Mouse (Mus musculus): Measurements from ENCODE around the gene Zmynd10. TPM values are rescaled to one million over a fixed set of nuclear protein-coding genes. Genes with fewer than 3 reads are reported as not detected.

Zmynd10 gene
- polyA plus RNA-seq, 1 experiment, result 52.6 TPM

GRCm38 (mm10) chr9:107567702-107568319 lies 20.7 kb downstream of the Zmynd10 start, which contains the start of gene Hyal2:
Hyal2 (plus strand) TSS chr9:107567945.
- peak; percentile 94 for DNase-seq
- H3K27ac ChIP-seq (ENCODE audit: insufficient read depth, low read depth, low read length), result peak within 1 kb of the TSS; percentile 99
- TF ChIP-seq CTCF (conservative IDR thresholded peaks at IDR 0.05; ENCODE audit: insufficient read depth, insufficient read length, low read depth, low read length) (no peak), POLR2A (IDR thresholded peaks at IDR 0.05; ENCODE audit: low read depth, low read length) (peak; percentile 87)
- H3K4me3 ChIP-seq (ENCODE audit: insufficient read depth, low read depth, low read length), result peak within 1 kb of the TSS; percentile 81
- H3K4me1 ChIP-seq (ENCODE audit: control insufficient read depth, insufficient read depth, low read length), result peaks cover 40% of the 10 kb centered on the region; the same call in 1 of the 2 replicates
- WGBS, result 19% methylated on average over 18 of the region's 18 CpGs
- H3K36me3 ChIP-seq (ENCODE audit: control insufficient read depth, insufficient read depth, low read length), result no peaks in the 10 kb centered on the region; the same call in 1 of the 2 replicates
- H3K27me3 ChIP-seq (replicated peaks; ENCODE audit: control insufficient read depth, insufficient read depth, low read length), result no peaks in the 10 kb centered on the region

GRCm38 (mm10) chr9:107568331-107569261 lies 21.5 kb downstream of the Zmynd10 start:
- H3K27ac ChIP-seq (ENCODE audit: insufficient read depth, low read depth, low read length), result peak overlapping the region; percentile 99
- no peaks in the 10 kb centered on the region for H3K27me3 ChIP-seq (replicated peaks; ENCODE audit: control insufficient read depth, insufficient read depth, low read length)
- peak; percentile 94 for DNase-seq
- H3K4me3 ChIP-seq (ENCODE audit: insufficient read depth, low read depth, low read length), result peak overlapping the region; percentile 81
- H3K36me3 ChIP-seq (ENCODE audit: control insufficient read depth, insufficient read depth, low read length), result no peaks in the 10 kb centered on the region; the same call in 1 of the 2 replicates
- no peak for TF ChIP-seq POLR2A (IDR thresholded peaks at IDR 0.05; ENCODE audit: low read depth, low read length)
- TF ChIP-seq CTCF (conservative IDR thresholded peaks at IDR 0.05; ENCODE audit: insufficient read depth, insufficient read length, low read depth, low read length), result no peak
- WGBS, result under 1% methylated on average over 41 of the region's 41 CpGs
- H3K4me1 ChIP-seq (ENCODE audit: control insufficient read depth, insufficient read depth, low read length), result peaks cover 40% of the 10 kb centered on the region; the same call in 1 of the 2 replicates

- TF ChIP-seq CTCF (conservative IDR thresholded peaks at IDR 0.05; ENCODE audit: insufficient read depth, insufficient read length, low read depth, low read length) (no peak), POLR2A (IDR thresholded peaks at IDR 0.05; ENCODE audit: low read depth, low read length) (no peak)
- DNase-seq, result no peak
- 2% methylated on average over 23 of the region's 23 CpGs for WGBS
- peak overlapping the region; percentile 99 for H3K27ac ChIP-seq (ENCODE audit: insufficient read depth, low read depth, low read length)
- H3K4me1 ChIP-seq (ENCODE audit: control insufficient read depth, insufficient read depth, low read length), result peaks cover 35% of the 10 kb centered on the region; the same call in 1 of the 2 replicates
- no peaks in the 10 kb centered on the region for H3K27me3 ChIP-seq (replicated peaks; ENCODE audit: control insufficient read depth, insufficient read depth, low read length)
- no peaks in the 10 kb centered on the region; the same call in 1 of the 2 replicates for H3K36me3 ChIP-seq (ENCODE audit: control insufficient read depth, insufficient read depth, low read length)
- H3K4me3 ChIP-seq (ENCODE audit: insufficient read depth, low read depth, low read length), result peak overlapping the region; percentile 81
Observed at GRCm38 (mm10) chr9:107569270-107569669, 22.2 kb downstream of the Zmynd10 start.

- no peaks in the 10 kb centered on the region for H3K27me3 ChIP-seq (replicated peaks; ENCODE audit: control insufficient read depth, insufficient read depth, low read length)
- WGBS, result 25% methylated on average over 13 of the region's 13 CpGs
- H3K4me3 ChIP-seq (ENCODE audit: insufficient read depth, low read depth, low read length), result peak overlapping the region; percentile 81
- H3K36me3 ChIP-seq (ENCODE audit: control insufficient read depth, insufficient read depth, low read length), result no peaks in the 10 kb centered on the region; the same call in 1 of the 2 replicates
- peak overlapping the region; percentile 99 for H3K27ac ChIP-seq (ENCODE audit: insufficient read depth, low read depth, low read length)
- DNase-seq, result no peak
- no peak for TF ChIP-seq CTCF (conservative IDR thresholded peaks at IDR 0.05; ENCODE audit: insufficient read depth, insufficient read length, low read depth, low read length)
- TF ChIP-seq POLR2A (IDR thresholded peaks at IDR 0.05; ENCODE audit: low read depth, low read length), result no peak
- peaks cover 32% of the 10 kb centered on the region; the same call in 1 of the 2 replicates for H3K4me1 ChIP-seq (ENCODE audit: control insufficient read depth, insufficient read depth, low read length)
Observed at GRCm38 (mm10) chr9:107570016-107570415, 22.9 kb downstream of the Zmynd10 start.

GRCm38 (mm10) chr9:107570845-107571244 lies 23.7 kb downstream of the Zmynd10 start:
- Histone ChIP-seq H3K4me1 (ENCODE audit: control insufficient read depth, insufficient read depth, low read length) (peaks cover 34% of the 10 kb centered on the region; the same call in 1 of the 2 replicates), H3K36me3 (ENCODE audit: control insufficient read depth, insufficient read depth, low read length) (no peaks in the 10 kb centered on the region; the same call in 1 of the 2 replicates), H3K4me3 (ENCODE audit: insufficient read depth, low read depth, low read length) (peak overlapping the region; percentile 81; the same call in 1 of the 2 replicates), H3K27ac (ENCODE audit: insufficient read depth, low read depth, low read length) (peak overlapping the region; percentile 14; the same call in 1 of the 2 replicates), H3K27me3 (replicated peaks; ENCODE audit: control insufficient read depth, insufficient read depth, low read length) (no peaks in the 10 kb centered on the region)
- TF ChIP-seq CTCF (conservative IDR thresholded peaks at IDR 0.05; ENCODE audit: insufficient read depth, insufficient read length, low read depth, low read length) (no peak), POLR2A (IDR thresholded peaks at IDR 0.05; ENCODE audit: low read depth, low read length) (no peak)
- no peak for DNase-seq
- 82% methylated on average over 21 of the region's 21 CpGs for WGBS

GRCm38 (mm10) chr9:107571534-107572326 lies 24.6 kb downstream of the Zmynd10 start:
- no peaks in the 10 kb centered on the region; the same call in 1 of the 2 replicates for H3K36me3 ChIP-seq (ENCODE audit: control insufficient read depth, insufficient read depth, low read length)
- WGBS, result 80% methylated on average over 22 of the region's 22 CpGs
- H3K4me1 ChIP-seq (ENCODE audit: control insufficient read depth, insufficient read depth, low read length), result peaks cover 35% of the 10 kb centered on the region; the same call in 1 of the 2 replicates
- peak; percentile 69 for DNase-seq
- peak overlapping the region; percentile 60 for H3K27ac ChIP-seq (ENCODE audit: insufficient read depth, low read depth, low read length)
- peak overlapping the region; percentile 81; the same call in 1 of the 2 replicates for H3K4me3 ChIP-seq (ENCODE audit: insufficient read depth, low read depth, low read length)
- no peaks in the 10 kb centered on the region for H3K27me3 ChIP-seq (replicated peaks; ENCODE audit: control insufficient read depth, insufficient read depth, low read length)
- no peak for TF ChIP-seq POLR2A (IDR thresholded peaks at IDR 0.05; ENCODE audit: low read depth, low read length)
- TF ChIP-seq CTCF (conservative IDR thresholded peaks at IDR 0.05; ENCODE audit: insufficient read depth, insufficient read length, low read depth, low read length), result no peak
